Mouse (Mus musculus) small intestine, adult 2 months (tissue): ENCODE measurements around the gene Rxfp2.

Experiments
- CTCF ChIP-seq: fragments of 200-500 bp; IDR thresholded peaks from 2 replicates; pipeline ENCODE4 v1.5.1; 2012; ENCODE audit warnings: low read depth, mild to moderate bottlenecking, control low read depth, inconsistent platforms, low read length, moderate library complexity, mixed read lengths; ENCODE audit not compliant: insufficient replicate concordance, insufficient read length; ENCODE audit errors: extremely low read depth
- POLR2A ChIP-seq: fragments of 200-500 bp; IDR thresholded peaks from 2 replicates; pipeline ENCODE4 v1.6.1; 2012; ENCODE audit warnings: low read depth, mild to moderate bottlenecking, control low read depth, inconsistent platforms, low read length, moderate library complexity

GRCm38 (mm10) chr5:150021805-150022204 is 3.3 kb downstream of the Rxfp2 start:
- TF ChIP-seq POLR2A, result no peak
- TF ChIP-seq CTCF, result no peak
